Mouse (Mus musculus): ENCODE measurements around the gene Foxn2. TPM values are rescaled to one million over a fixed set of nuclear protein-coding genes. Genes with fewer than 3 reads are reported as not detected.

Foxn2 gene
- polyA plus RNA-seq, 1 experiment from 2014 or later: 10.7 TPM

- H3K4me3 ChIP-seq (replicated peaks): no peak overlapping the region
- H3K4me2 ChIP-seq: no peak overlapping the region
- no peak overlapping the region for H3K27ac ChIP-seq (replicated peaks)
- H3K4me1 ChIP-seq (replicated peaks): peaks cover 4% of the 10 kb centered on the region; the same call in 1 of the 2 replicates
- no peaks in the 10 kb centered on the region for H3K9me3 ChIP-seq (replicated peaks)
- 73% methylated on average over 2 of the region's 2 CpGs for WGBS (ENCODE audit: insufficient replicate concordance)
- no peak for ATAC-seq (ENCODE audit: insufficient read depth)
- no peak overlapping the region for H3K9ac ChIP-seq
- H3K36me3 ChIP-seq (replicated peaks): peaks cover 44% of the 10 kb centered on the region
- H3K27me3 ChIP-seq: no peaks in the 10 kb centered on the region
Measured at GRCm38 (mm10) chr17:88473766-88474165, 33.3 kb downstream of the Foxn2 start.

GRCm38 (mm10) chr17:88477165-88477564 lies 36.7 kb downstream of the Foxn2 start:
- Histone ChIP-seq H3K4me1 (replicated peaks) (peaks cover 34% of the 10 kb centered on the region), H3K27ac (replicated peaks) (0 out of 2 replicates have a peak overlapping the region, but pooled peaks have one; percentile 14), H3K36me3 (replicated peaks) (peaks cover 18% of the 10 kb centered on the region), H3K9me3 (replicated peaks) (no peaks in the 10 kb centered on the region), H3K27me3 (no peaks in the 10 kb centered on the region), H3K4me2 (no peak overlapping the region), H3K4me3 (replicated peaks) (no peak overlapping the region), H3K9ac (no peak overlapping the region)
- 84% methylated on average over 7 of the region's 7 CpGs for WGBS (ENCODE audit: insufficient replicate concordance)
- ATAC-seq (ENCODE audit: insufficient read depth): no peak

- no peaks in the 10 kb centered on the region for H3K27me3 ChIP-seq
- H3K27ac ChIP-seq (replicated peaks): no peak overlapping the region
- no peak overlapping the region for H3K4me3 ChIP-seq (replicated peaks)
- peaks cover 35% of the 10 kb centered on the region for H3K4me1 ChIP-seq (replicated peaks)
- ATAC-seq (ENCODE audit: insufficient read depth): no peak
- peaks cover 17% of the 10 kb centered on the region for H3K36me3 ChIP-seq (replicated peaks)
- no peak overlapping the region for H3K9ac ChIP-seq
- no peaks in the 10 kb centered on the region for H3K9me3 ChIP-seq (replicated peaks)
- H3K4me2 ChIP-seq: no peak overlapping the region
Measured at GRCm38 (mm10) chr17:88477699-88478098, 37.2 kb downstream of the Foxn2 start.

- peaks cover 35% of the 10 kb centered on the region for H3K4me1 ChIP-seq (replicated peaks)
- H3K4me3 ChIP-seq (replicated peaks): no peak overlapping the region
- ATAC-seq (ENCODE audit: insufficient read depth): peak; percentile 57
- no peaks in the 10 kb centered on the region for H3K9me3 ChIP-seq (replicated peaks)
- peaks cover 14% of the 10 kb centered on the region for H3K36me3 ChIP-seq (replicated peaks)
- 37% methylated on average over 13 of the region's 13 CpGs for WGBS (ENCODE audit: insufficient replicate concordance)
- H3K4me2 ChIP-seq: peak overlapping the region; percentile 27; the same call in 1 of the 2 replicates
- H3K27me3 ChIP-seq: no peaks in the 10 kb centered on the region
- H3K9ac ChIP-seq: no peak overlapping the region
- H3K27ac ChIP-seq (replicated peaks): 0 out of 2 replicates have a peak overlapping the region, but pooled peaks have one; percentile 5
Measured at GRCm38 (mm10) chr17:88479040-88479439, 38.5 kb downstream of the Foxn2 start.

- no peak for ATAC-seq (ENCODE audit: insufficient read depth)
- no peaks in the 10 kb centered on the region for H3K9me3 ChIP-seq (replicated peaks)
Measured at GRCm38 (mm10) chr17:88480369-88480768, 39.9 kb downstream of the Foxn2 start.

GRCm38 (mm10) chr17:88481062-88481461 lies 40.6 kb downstream of the Foxn2 start:
- H3K9ac ChIP-seq: no peak overlapping the region
- no peaks in the 10 kb centered on the region for H3K27me3 ChIP-seq
- WGBS (ENCODE audit: insufficient replicate concordance): 52% methylated on average over 2 of the region's 2 CpGs
- peak overlapping the region; percentile 14 for H3K4me2 ChIP-seq
- no peak for ATAC-seq (ENCODE audit: insufficient read depth)
- H3K4me1 ChIP-seq (replicated peaks): peaks cover 37% of the 10 kb centered on the region
- H3K4me3 ChIP-seq (replicated peaks): no peak overlapping the region
- no peaks in the 10 kb centered on the region for H3K9me3 ChIP-seq (replicated peaks)
- H3K27ac ChIP-seq (replicated peaks): peak overlapping the region; percentile 59
- peaks cover 17% of the 10 kb centered on the region for H3K36me3 ChIP-seq (replicated peaks)

More at GRCm38 (mm10) chr17:88480369-88480768, 39.9 kb downstream of the Foxn2 start:
- no peak overlapping the region for H3K27ac ChIP-seq (replicated peaks)
- no peak overlapping the region for H3K9ac ChIP-seq
- H3K4me3 ChIP-seq (replicated peaks): no peak overlapping the region
- peaks cover 37% of the 10 kb centered on the region for H3K4me1 ChIP-seq (replicated peaks)
- H3K4me2 ChIP-seq: no peak overlapping the region
- H3K36me3 ChIP-seq (replicated peaks): peaks cover 21% of the 10 kb centered on the region
- no peaks in the 10 kb centered on the region for H3K27me3 ChIP-seq
- WGBS (ENCODE audit: insufficient replicate concordance): 64% methylated on average over 10 of the region's 10 CpGs

GRCm38 (mm10) chr17:88481587-88481986 lies 41.1 kb downstream of the Foxn2 start:
- peak overlapping the region; percentile 59 for H3K27ac ChIP-seq (replicated peaks)
- peak; percentile 82 for ATAC-seq (ENCODE audit: insufficient read depth)
- peaks cover 20% of the 10 kb centered on the region for H3K36me3 ChIP-seq (replicated peaks)
- no peak overlapping the region for H3K4me3 ChIP-seq (replicated peaks)
- H3K4me2 ChIP-seq: peak overlapping the region; percentile 14
- H3K9ac ChIP-seq: no peak overlapping the region
- WGBS (ENCODE audit: insufficient replicate concordance): 31% methylated on average over 3 of the region's 3 CpGs
- H3K27me3 ChIP-seq: no peaks in the 10 kb centered on the region
- peaks cover 37% of the 10 kb centered on the region for H3K4me1 ChIP-seq (replicated peaks)
- no peaks in the 10 kb centered on the region for H3K9me3 ChIP-seq (replicated peaks)

- Histone ChIP-seq H3K4me1 (replicated peaks) (peaks cover 33% of the 10 kb centered on the region), H3K27ac (replicated peaks) (no peak overlapping the region), H3K36me3 (replicated peaks) (peaks cover 21% of the 10 kb centered on the region), H3K4me3 (replicated peaks) (no peak overlapping the region), H3K4me2 (no peak overlapping the region), H3K9ac (no peak overlapping the region), H3K9me3 (replicated peaks) (no peaks in the 10 kb centered on the region), H3K27me3 (no peaks in the 10 kb centered on the region)
- 81% methylated on average over 11 of the region's 11 CpGs for WGBS (ENCODE audit: insufficient replicate concordance)
- no peak for ATAC-seq (ENCODE audit: insufficient read depth)
Measured at GRCm38 (mm10) chr17:88484539-88484938, 44.0 kb downstream of the Foxn2 start.

GRCm38 (mm10) chr17:88484951-88485350 lies 44.4 kb downstream of the Foxn2 start:
- peaks cover 23% of the 10 kb centered on the region for H3K36me3 ChIP-seq (replicated peaks)
- no peak overlapping the region for H3K4me2 ChIP-seq
- 79% methylated on average over 1 of the region's 1 CpGs for WGBS (ENCODE audit: insufficient replicate concordance)
- 0 out of 2 replicates have a peak overlapping the region, but pooled peaks have one; percentile 9 for H3K27ac ChIP-seq (replicated peaks)
- peaks cover 29% of the 10 kb centered on the region for H3K4me1 ChIP-seq (replicated peaks)
- no peak for ATAC-seq (ENCODE audit: insufficient read depth)
- H3K27me3 ChIP-seq: no peaks in the 10 kb centered on the region
- H3K9me3 ChIP-seq (replicated peaks): no peaks in the 10 kb centered on the region
- H3K9ac ChIP-seq: no peak overlapping the region
- no peak overlapping the region for H3K4me3 ChIP-seq (replicated peaks)

GRCm38 (mm10) chr17:88490546-88490945 lies 50.0 kb downstream of the Foxn2 start:
- 88% methylated on average over 10 of the region's 10 CpGs for WGBS (ENCODE audit: insufficient replicate concordance)
- no peak for ATAC-seq (ENCODE audit: insufficient read depth)
- no peaks in the 10 kb centered on the region for H3K4me1 ChIP-seq (replicated peaks)
- H3K36me3 ChIP-seq (replicated peaks): peaks cover 47% of the 10 kb centered on the region
- no peak overlapping the region for H3K27ac ChIP-seq (replicated peaks)
- no peak overlapping the region for H3K4me3 ChIP-seq (replicated peaks)
- no peaks in the 10 kb centered on the region for H3K9me3 ChIP-seq (replicated peaks)
- H3K9ac ChIP-seq: no peak overlapping the region
- no peaks in the 10 kb centered on the region for H3K27me3 ChIP-seq
- no peak overlapping the region for H3K4me2 ChIP-seq

GRCm38 (mm10) chr17:88491366-88492106 lies 51.0 kb downstream of the Foxn2 start:
- WGBS (ENCODE audit: insufficient replicate concordance): 86% methylated on average over 13 of the region's 13 CpGs
- Histone ChIP-seq H3K27ac (replicated peaks) (no peak overlapping the region), H3K9me3 (replicated peaks) (no peaks in the 10 kb centered on the region), H3K9ac (no peak overlapping the region), H3K4me3 (replicated peaks) (no peak overlapping the region), H3K4me1 (replicated peaks) (no peaks in the 10 kb centered on the region), H3K36me3 (replicated peaks) (peaks cover 43% of the 10 kb centered on the region), H3K4me2 (no peak overlapping the region), H3K27me3 (no peaks in the 10 kb centered on the region)
- no peak for ATAC-seq (ENCODE audit: insufficient read depth)

GRCm38 (mm10) chr17:88492107-88492460 lies 51.6 kb downstream of the Foxn2 start:
- no peak overlapping the region for H3K9ac ChIP-seq
- no peaks in the 10 kb centered on the region for H3K4me1 ChIP-seq (replicated peaks)
- no peak overlapping the region for H3K27ac ChIP-seq (replicated peaks)
- no peak overlapping the region for H3K4me2 ChIP-seq
- H3K9me3 ChIP-seq (replicated peaks): no peaks in the 10 kb centered on the region
- WGBS (ENCODE audit: insufficient replicate concordance): 85% methylated on average over 5 of the region's 5 CpGs
- peaks cover 39% of the 10 kb centered on the region for H3K36me3 ChIP-seq (replicated peaks)
- ATAC-seq (ENCODE audit: insufficient read depth): no peak
- H3K4me3 ChIP-seq (replicated peaks): no peak overlapping the region
- H3K27me3 ChIP-seq: no peaks in the 10 kb centered on the region

Data from liver, embryonic 15.5 days (tissue).